Mouse (Mus musculus) urinary bladder, adult 18-20 months (tissue): ENCODE measurements at regions not wholly inside any gene's neighbourhood (a gene's known extent, or its start where the extent isn't known, plus 50 kb on each side); places are given as distances from the start of the nearest gene placed in this dataset.

Experiments used
- DNase-seq, 2 experiments: peaks; one replicate each; pipeline ENCODE4 v3.0.0; 2022; ENCODE audit warnings: low spot score in 2 of 2, mixed read lengths in 2 of 2

DNA sequence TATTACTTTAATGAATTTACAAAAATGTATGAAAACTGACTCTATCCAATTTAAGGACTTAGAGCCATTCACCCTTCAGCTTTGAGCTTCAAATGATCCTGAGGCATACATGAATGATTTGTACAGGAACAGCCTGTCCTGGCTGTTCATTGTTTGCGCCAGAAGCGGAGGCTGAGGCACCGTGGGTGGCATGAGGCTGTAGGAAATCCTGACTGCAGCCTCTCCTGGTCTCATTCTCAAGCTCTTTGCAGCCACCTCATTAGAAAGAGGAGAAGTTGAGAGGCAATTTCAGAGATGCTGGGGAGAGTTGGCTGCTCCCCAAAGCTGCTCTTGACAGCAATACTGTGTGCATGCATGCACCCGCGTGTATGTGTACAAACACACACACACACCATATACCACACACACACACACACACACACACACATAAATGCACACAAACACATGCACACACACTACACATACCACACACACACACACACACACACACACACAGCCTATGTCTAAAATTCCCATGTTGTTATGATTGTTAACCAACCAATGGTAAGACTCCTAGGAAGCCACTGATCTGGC, 434.9 kb upstream of the Btbd3 start:
- DNase-seq: no peak

- no peak for DNase-seq
Measured at GRCm38 (mm10) chr2:137814945-137815344, 441.4 kb upstream of the Btbd3 start.

GRCm38 (mm10) chr2:137808401-137809230, 447.7 kb upstream of the Btbd3 start:
- DNase-seq: no peak

DNA sequence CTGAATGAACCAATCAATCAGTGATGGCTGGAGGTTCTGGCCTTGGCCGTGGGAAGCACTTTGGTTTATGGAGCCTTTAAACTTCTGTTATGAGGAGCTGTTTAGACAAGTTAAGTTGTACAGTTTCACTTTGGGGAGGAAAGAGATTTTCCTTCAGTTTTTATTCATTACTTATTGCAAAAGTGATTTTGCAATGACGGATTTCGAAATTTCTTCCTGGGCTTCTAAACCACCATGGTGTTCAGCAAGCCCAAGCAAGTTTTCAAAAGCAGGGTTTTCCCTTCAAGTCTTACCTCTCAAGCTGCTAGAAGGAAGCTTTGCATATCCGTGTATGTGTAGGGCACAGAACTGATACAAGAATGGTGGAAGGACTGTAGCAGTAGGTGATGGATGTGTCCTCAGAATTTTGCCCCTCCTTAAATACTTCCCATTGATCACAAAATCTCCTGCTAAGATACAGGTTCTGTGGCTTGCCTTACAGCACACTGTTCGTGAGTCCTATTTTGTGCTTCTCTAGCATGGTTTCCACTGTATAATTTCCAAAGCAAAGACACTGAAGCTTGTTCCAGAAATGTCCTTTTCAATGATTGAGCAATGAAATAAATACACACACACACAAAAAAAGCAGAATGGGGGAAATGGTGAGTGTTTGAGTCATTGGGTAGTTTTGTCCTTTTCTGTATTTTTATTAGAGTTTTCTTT, 448.6 kb upstream of the Btbd3 start:
- peak; percentile 9 to 20 for DNase-seq

- DNase-seq: no peak
Measured at GRCm38 (mm10) chr2:137794841-137795240, 461.5 kb upstream of the Btbd3 start.

GRCm38 (mm10) chr2:137784091-137784490, 472.3 kb upstream of the Btbd3 start:
- no peak for DNase-seq

- no peak for DNase-seq
Measured at GRCm38 (mm10) chr2:137777430-137777829, 478.9 kb upstream of the Btbd3 start.

DNA sequence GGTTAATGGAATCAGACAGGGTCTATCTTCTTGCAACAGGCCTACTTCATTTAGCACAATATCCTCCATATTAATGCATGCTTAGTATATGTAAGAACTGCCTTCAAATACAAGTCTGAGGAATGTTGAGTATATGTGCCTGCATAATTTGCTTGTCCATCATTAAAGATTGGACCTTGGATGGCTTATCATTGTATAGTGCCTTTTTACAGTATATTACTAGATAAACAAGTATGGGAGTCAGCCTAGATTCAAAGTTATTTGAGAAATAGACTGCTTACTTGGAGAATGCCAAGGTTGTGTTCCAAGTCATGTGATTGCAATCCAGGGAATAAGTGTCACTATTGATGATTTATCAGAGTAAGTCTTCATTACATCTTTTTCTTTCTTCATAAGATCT, 491.6 kb upstream of the Btbd3 start:
- DNase-seq: no peak

GRCm38 (mm10) chr2:137759455-137759854, 496.9 kb upstream of the Btbd3 start:
- no peak for DNase-seq

DNA sequence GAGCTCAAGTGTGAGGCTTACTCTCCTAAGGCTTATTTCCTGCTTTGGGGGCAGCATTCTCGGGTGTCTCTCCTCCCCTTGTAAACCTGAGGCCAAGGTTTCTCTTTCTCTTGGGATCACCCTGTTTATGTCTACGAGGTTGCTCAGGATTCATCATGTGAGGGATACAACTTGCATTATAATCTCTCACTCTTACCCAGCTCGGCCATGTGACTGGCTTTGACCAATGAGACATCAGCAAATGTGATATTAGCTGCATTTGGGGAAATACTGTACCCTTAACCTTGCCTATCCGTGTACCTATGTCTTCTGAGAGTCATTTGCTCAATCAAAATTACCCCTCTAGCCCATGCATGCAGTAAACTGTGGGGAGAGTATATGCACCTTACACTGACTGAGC, 498.0 kb upstream of the Btbd3 start:
- no peak for DNase-seq

DNA sequence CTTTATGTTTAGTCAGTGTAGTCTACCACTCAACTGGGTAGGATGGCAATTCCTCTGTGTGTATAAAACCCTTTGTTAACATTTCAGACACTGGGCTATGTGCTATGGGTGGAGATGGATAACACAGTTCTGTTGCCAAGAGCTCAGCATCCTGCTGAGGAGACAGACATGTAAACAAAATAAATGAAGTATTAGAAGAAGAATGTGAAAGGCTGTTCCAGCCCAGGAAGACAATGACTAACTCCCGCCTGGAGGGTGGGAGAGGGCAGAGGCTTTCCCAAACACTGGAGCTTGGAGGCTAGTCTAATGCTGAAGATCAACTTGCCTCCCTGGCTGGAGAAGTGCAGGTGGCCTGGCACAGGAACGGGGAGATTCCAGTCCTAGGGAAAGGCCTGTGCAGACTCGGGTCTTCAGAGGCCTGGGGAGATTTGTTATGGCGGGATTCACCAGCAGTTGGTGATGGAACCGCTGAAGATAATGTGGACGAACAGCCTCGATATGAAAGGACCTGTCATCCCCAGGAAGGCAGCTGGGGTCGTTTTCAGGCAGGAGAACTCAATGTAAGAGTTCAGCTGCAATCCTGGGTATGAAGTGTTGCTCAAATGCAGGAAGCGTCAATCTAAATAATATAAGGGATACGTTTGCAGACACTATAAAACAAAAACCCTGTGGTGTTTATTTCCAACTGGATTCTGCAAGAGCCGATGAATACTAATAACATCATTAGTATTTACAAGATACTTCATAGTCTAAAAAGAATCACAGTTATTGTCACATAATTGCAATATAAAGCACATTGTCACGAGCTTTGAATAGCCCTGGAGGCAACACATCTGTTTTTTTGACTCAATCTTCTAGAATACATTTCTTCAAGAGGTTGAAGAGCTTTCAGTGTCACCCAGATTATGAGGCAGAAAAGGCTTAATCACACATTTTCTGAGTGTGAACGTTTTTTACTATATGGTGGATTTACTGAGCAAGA, 498.8 kb upstream of the Btbd3 start:
- no peak for DNase-seq

- peak in 1 of 2 experiments; percentile 14 for DNase-seq
Measured at GRCm38 (mm10) chr2:137756220-137756619, 500.1 kb upstream of the Btbd3 start.

DNA sequence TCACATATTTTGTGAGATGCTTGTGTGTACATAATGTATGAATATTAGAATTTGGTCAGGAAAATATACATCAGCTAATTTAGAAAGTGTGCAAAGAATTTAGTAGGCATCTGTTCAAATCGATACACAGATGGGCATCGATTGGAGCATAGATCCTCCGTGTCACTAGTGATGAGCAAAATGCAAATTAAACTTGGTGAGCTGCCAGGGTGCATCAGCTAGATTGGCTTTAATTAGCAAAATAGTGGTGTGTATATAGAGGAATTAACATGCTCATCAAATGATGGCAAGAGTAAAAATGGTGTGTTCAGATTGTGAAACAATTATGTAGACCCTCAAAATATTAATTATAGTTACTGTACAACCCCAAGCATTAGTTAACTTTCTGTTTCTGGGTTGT, 501.9 kb upstream of the Btbd3 start:
- no peak for DNase-seq

DNA sequence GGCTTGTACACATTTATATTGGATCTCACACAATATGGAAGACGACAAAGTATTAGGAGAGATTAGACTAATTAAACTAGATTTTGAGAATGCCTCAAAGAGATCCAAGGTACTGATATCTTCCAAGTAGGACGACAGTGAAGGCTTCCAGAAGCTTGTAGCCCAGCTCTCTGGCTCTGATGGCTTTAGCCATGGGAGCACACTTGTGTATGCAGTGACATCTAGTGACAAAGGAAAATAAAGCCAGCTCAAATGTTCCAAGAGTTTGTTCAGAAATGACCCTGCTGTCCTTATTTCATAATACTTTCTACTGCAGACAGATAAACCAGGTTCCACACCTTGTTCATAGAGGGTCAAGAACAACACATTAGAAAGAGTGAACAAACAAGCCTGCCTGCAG, 524.0 kb upstream of the Btbd3 start:
- DNase-seq: peak in 1 of 2 experiments; percentile 8

GRCm38 (mm10) chr2:137730472-137730931, 525.9 kb upstream of the Btbd3 start:
- DNase-seq: no peak

DNA sequence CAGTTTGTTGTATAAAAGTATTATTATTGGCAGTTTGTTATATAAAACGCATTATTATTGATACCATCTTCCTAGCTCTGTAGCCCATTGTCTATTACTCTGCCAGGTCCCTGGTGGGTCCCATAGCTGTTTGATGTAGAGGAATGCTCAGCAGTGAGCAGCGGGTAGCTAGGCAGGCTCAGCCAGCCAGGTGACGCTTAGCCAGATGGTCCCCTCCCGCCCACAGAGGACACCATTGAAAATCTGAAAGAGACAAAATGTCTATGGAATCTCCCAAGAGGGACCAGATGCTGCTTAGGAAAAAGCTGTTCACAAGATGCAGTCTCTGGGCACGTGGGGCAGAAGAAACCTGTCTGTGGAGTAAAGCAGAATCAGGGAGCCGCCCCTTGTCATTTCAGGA, 526.5 kb upstream of the Btbd3 start:
- no peak for DNase-seq

DNA sequence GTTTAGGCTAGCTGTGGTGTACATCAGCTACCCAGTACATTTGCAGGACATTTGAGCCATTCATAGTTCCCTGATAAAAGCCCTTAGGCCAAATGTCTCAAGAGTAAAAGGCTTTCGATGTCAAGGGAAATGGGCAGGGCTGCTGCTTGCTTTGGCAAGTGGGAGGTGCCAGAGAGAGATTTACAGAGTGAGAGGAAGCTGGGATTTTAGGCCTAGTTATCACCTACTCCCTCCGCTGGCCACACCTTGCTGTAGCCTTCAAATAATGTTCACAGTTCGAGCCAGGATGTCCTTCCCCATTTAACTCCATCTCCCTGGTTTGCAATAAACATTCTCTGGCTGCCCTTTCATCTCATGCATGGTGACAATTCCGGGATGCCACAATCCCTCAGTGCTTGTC, 527.2 kb upstream of the Btbd3 start:
- DNase-seq: no peak

DNA sequence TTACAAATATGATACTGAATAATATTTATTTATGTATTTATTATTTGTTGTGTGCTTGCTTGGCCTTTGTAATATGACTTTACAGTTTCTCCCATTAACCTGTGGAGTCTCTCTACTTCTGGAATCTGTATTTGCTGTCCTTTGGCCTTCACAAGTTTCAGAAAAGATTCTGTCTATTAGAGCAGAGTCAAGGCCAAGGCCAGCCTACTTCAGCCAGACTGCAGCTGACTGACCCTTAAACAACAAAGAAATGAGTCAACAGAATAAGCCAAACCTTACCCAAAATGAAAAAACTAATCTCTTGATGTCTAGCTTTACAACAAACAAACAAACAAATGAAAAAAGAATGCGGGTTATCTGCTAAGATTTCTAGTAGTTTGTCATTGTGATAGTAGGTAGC, 532.7 kb upstream of the Btbd3 start:
- DNase-seq: no peak

DNA sequence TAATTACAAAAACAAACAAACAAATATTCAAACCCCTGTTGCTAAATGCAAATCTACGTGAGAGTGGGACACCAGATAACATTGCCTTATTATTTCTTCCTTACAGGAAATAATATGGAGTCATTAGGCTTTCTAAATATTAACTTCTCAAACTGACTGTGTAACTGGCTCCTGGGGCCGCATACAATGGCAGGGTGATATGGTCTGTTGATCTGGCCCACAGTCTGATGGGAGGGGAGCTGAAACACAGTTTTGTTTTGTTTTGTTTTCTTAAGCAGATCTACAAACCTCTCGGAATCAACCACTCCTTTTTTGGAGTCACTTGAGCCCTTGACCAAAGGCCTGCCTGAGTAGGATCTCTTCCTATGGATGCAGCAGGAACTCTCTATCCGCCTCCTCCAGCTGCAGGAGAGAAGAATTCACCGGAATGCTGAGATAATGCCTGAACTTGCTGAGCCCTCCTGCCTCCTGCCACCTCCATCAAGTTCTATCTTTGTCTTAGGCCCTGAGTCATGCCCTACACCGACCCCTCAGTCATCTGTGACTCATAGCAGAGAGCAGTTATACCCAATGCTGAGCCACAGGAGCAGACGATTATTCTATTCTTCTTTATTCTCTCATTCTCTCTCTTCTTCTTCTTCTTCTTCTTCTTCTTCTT, 534.5 kb upstream of the Btbd3 start:
- no peak for DNase-seq

DNA sequence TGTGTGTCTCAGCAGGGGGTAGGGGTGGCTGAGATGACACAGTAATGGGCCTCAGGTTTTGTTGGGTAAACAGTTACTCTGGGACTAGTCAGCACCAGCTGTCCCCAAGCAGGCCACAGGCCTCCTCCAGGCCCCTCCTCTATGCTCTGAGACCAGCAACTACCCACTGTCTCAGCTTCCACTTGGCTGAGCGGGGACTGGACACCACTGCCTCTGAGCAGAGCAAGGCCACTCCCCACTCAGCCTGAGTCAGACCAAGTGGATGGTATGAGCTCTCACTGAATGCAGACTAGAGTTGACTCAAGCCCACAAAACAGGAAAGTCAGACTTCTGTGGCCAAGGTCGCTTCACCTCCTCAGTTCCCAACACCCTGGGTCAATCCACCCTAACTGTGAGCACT, 540.5 kb upstream of the Btbd3 start:
- DNase-seq: peak; percentile 31 to 47

DNA sequence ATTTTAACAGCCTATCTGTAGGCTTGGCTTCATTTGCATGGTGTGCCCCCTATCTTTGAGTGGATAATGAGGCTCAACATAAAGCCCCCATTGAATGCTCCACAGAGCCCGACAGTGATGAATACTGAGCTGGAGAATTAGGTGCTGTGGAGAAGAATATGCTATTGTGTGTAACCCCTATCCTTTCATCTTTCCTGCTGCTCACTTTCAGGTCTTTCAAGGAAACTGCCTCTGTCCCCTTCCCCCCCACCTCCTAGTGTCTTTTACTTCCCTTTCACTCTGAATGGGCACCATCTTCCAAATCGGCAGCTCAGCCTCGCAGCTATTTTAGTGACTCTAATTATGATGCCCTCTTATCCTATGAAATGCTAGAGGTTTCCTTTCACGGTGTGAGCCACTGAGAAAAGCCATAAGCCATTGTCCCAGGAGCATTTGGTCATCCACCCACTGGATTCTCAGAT, 549.8 kb upstream of the Btbd3 start:
- no peak for DNase-seq
